Mouse (Mus musculus) layer of hippocampus, adult 18-20 months (tissue): ENCODE results near the gene Stag1. TPM values are rescaled to one million over a fixed set of nuclear protein-coding genes. Genes with fewer than 3 reads are reported as not detected.

ENCODE experiments used
- DNase-seq, 2 experiments: peaks; one replicate each; pipeline ENCODE4 v3.0.0; 2022; ENCODE audit warnings: low spot score in 2 of 2
- total RNA-seq, 2 experiments: library from RNA; stranded (reverse); gene quantifications; 2 replicates each; pipeline ENCODE4 v1.2.3; 2021

The Stag1 gene
- total RNA-seq, 2 experiments from 2014 or later, result 64.9 to 68.0 TPM

DNA sequence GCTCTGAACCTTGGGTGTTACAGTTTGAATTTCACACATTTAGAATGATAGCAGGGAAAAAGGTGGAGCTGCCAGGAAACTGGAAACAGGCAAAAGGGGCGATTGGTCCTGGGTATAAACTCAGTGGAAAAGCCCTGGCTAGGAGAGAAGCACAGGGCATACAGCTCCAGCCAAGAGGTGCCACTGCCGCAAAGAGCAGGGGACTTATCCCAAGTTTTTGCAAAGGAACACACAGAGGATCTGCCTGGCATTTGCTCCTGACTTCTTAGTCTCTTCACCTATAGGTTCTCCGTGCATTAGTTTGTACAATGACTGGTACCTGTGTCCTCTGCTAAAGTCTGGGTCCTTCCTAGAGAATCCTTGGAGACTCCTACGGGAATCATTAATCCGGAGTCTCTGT lies 5.6 kb downstream of the Stag1 start:
- DNase-seq, result no peak

- DNase-seq, result no peak
These were observed 7.9 kb downstream of the Stag1 start for GRCm38 (mm10) chr9:100605522-100605921.

DNA sequence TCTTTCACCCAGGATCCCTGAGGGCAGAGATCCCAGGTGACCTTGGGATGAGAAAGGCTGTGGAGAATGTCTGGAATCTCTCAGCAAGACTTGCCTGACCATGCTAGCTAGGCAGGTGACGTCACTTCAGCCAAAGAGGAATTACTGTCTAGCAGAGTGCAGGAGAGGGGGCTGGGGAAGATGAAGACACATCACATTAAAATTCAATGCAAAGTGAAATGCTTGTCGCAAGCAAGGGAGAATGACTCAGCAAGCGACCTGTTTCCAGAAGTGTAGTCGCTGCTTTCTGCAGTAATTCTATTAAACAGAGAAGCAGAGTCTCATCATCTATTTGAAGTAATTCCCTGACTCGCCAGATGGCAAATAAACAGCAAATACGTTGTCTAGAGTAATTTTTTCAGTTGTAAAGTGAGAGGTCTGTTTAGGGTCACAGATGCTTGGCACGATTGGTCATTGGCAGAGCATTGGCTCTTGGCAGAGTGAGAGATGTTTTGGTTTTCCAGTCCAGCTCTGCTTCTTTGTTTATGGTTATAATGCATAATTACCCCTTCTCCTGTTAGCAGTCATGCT lies 8.5 kb downstream of the Stag1 start:
- DNase-seq, result peak in 1 of 2 experiments; percentile 14

DNA sequence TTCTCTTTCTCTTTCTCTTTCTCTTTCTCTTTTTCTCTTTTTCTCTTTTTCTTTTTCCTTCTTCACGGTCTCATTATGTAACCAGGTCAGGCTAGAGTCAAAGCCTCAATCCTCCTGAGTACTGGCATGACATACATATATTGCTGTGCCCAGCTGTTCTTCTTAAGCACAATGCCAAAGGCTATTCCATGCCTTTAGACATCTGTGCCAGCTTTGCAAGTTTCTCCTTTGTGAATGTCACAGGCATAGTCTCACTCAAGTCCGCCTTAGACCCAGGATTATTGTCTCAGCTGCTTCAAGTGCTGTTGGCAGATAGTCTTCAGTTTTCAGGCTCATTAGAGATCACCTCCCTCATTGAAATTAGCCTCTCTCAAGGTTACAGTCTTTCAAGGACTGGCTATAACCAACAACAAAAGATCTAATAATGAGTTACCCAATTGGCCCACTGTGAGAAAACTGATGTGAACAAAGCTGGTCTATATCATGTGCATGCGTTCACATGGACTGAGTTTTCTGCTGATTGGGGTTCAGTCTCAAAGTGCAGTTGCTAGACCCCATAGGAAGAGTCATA lies 16.0 kb downstream of the Stag1 start:
- no peak for DNase-seq

- DNase-seq, result peak in 1 of 2 experiments; percentile 46
These were observed 19.3 kb downstream of the Stag1 start for GRCm38 (mm10) chr9:100616947-100617346.

- no peak for DNase-seq
These were observed 28.7 kb downstream of the Stag1 start for GRCm38 (mm10) chr9:100626258-100626657.

DNA sequence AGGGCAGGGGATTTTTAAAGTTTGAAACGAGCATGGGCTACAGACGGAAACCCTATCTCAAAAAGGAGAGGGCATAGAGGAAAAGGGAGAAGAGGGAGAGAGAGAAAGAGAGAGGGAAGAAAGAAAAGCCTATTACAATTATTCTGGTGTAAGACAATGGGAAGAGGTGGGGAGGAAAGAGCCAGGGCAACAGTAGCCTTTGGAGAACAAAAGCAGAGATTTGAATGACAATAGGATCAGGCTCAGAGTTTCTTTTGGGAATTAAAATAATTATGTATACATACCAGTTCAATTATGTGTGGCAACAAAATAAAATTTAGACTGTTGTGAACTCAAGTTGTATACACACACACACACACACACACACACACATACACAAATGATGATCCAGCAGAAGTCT lies 43.2 kb downstream of the Stag1 start:
- DNase-seq, result no peak

GRCm38 (mm10) chr9:100641391-100642085 lies 43.9 kb downstream of the Stag1 start:
- DNase-seq, result no peak

- peak; percentile 4 to 26 for DNase-seq
These were observed 44.7 kb downstream of the Stag1 start for GRCm38 (mm10) chr9:100642186-100642839.

DNA sequence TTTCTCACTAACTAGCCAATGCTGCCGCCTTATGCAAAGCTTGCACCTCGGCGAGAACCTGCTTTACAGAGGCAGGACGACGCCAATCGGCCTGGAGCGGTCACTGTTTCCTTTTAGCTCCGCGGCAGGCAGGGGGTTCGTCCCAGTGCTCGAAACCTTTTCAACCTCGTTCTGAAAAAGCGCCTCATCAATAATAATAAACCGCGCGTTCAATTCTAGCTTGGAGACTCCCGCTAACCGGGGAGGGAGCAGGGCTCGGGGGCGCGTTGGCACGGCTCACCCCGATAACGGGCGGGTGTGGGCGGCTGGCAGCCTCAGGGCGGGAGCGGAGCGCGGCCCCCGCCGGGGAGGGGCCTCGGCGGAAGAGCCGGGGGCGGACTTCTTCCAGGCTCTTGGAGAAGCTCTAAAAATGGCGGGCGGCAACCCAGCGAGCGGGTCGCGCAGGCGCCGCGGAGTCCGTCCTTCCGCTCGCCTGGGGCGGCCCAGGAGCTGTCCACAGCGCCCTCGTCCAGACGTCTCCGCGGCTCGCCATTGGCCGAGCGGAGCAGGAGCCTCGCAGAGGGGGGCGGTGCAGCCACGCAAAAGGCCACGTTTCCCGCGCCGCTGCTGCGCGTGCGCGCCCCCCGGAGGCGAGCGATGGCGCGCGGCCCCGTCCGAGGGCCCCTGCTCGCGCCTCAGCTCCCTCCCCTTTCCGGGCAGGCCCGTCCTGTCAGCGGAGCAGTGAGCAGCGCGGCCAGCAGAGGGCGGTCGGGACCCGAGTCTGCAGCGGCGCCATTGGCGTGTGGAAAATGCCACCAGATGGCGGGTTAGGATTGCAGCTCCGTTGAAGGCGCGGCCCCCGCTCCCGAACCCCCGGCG lies 45.5 kb downstream of the Stag1 start:
- peak; percentile 99 to 100 for DNase-seq

- peak; percentile 28 to 52 for DNase-seq
These were observed 46.6 kb downstream of the Stag1 start for GRCm38 (mm10) chr9:100644071-100644771.

GRCm38 (mm10) chr9:100645026-100645940 lies 47.7 kb downstream of the Stag1 start:
- no peak for DNase-seq

GRCm38 (mm10) chr9:100646276-100646675 lies 48.7 kb downstream of the Stag1 start:
- DNase-seq, result no peak

- DNase-seq, result peak; percentile 81 to 94
These were observed 50.3 kb downstream of the Stag1 start for GRCm38 (mm10) chr9:100647774-100648323.

DNA sequence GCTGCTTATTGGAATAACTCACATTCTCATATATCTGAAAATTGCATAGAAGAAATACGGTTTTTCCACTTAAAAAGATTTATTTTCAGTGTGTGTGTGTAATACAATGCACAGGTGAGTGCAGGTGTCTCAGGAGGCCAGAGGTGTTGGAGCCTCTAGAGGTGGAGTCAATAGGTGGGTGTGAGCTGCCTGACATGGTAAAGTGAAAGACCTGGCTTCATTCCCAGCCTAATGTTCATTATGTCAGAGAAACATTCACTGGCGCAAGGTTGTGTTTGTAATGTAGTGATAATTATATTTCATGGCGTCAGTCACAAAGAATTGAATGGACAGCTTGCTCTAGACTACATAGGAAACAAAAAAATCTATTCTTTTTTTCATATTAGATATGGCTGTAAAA lies 56.5 kb downstream of the Stag1 start:
- no peak for DNase-seq

DNA sequence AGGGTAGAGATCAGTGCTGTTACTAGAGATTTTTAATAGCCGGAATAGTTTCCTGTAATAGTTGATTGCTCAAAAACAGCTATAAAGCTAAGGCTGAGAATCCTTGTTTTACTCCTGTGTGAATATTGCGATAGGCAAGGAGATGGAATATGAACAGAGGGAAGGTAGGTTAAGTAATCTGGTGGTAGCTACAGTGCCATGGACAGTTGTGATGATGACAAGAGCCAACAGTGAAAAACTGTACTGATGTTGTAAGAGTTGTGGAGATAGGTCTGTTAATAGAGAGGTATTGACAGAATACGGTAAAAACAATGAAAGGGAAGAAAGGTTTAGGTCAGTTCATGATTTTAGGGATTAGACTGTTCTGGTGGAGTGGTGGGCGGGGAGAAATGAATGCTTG lies 58.5 kb downstream of the Stag1 start:
- DNase-seq, result no peak

GRCm38 (mm10) chr9:100660587-100660986 lies 63.0 kb downstream of the Stag1 start:
- no peak for DNase-seq

GRCm38 (mm10) chr9:100663473-100664134 lies 66.0 kb downstream of the Stag1 start:
- no peak for DNase-seq

- DNase-seq, result no peak
These were observed 72.6 kb downstream of the Stag1 start for GRCm38 (mm10) chr9:100670151-100670550.
